Mouse (Mus musculus) 3T3-L1 (cell line): ENCODE results near the gene Acss1.

Source experiments
- DNase-seq: peaks from one replicate; pipeline ENCODE4 v3.0.0-alpha.2; 2015; ENCODE audit warnings: low read depth, low spot score

The Acss1 gene

DNA sequence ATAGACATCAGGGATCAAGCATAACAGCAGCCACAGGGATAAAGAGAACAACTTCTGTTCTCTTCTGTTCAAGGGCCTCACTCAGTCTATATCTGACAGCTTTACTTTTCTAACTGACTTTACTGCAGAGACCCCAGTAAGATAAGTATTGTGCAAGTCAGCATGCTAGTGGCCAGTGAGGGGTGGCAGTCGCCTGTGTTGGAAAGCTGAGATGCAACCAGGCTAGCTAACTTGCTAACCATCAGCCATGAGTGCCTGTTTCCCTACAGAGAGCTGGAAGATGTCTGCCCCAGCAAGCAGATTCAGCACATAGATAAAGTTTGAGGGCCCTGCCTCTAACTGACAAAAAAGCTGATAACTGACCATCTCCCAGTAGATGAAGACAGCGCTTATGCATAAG lies 97.5 kb downstream of the Acss1 start:
- no peak for DNase-seq

DNA sequence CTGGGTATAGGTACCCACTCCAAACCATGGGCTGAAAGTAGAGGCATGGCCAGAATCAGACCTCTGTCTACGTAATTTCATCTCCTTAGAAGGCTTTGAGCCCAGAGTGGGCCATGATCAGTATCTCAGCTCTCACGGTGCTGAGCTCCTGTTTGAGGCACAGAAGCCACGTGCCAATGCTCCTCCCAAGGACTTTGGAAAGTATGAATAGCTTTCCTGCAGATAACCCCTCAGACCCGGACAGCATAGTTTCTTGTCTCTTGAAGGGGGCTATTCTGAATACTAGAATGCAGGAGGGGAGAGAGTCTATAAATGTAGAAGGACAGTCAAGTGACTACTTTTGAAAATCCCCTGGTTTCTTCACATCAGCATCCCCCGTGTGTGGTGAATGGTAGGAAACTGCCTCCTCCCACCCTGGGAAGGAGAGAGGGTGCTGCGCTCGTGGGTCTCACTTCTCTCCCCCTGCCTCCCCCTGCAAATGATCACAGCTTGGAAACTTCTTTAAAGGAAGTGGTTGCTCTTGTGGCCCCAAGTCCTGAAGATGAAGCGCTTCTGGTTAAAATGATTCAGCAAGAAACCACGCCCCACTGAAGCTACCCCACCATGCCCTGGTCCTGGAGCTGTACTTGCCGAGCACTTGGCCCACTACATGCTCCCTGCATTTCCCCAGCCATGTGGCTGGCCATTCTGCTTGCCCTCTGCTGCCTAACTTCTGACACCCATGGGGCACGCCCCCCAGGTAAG lies 98.3 kb downstream of the Acss1 start, which contains the start of gene Cst7:
Gene Cst7 (plus strand): TSS at position 569 of the 744 bp plus-strand sequence.
- DNase-seq = no peak
